Mouse (Mus musculus) heart, embryonic 10.5 days (tissue): ENCODE data around the gene Prl7d1. TPM values are rescaled to one million over a fixed set of nuclear protein-coding genes. Genes with fewer than 3 reads are reported as not detected.
"Not testable (repeated sequence)": the region's sequence is repeated elsewhere in the genome, so short reads cannot be mapped to it uniquely, and the experiment has no call there.

ENCODE experiments used
- DNase-seq: peaks from one replicate; pipeline ENCODE4 v3.0.0-alpha.2; 2017; ENCODE audit warnings: low spot score
- H3K27ac ChIP-seq: fragments of 300-500 bp; sonication (generic); 2 replicates; pipeline ENCODE4 v1.5.1; 2016; ENCODE audit warnings: mild to moderate bottlenecking
- H3K27me3 ChIP-seq: fragments of 300-500 bp; sonication (generic); 2 replicates; pipeline ENCODE4 v1.6.1; 2016; ENCODE audit warnings: mild to moderate bottlenecking; ENCODE audit not compliant: poor library complexity, insufficient read depth, severe bottlenecking
- H3K36me3 ChIP-seq: fragments of 300-500 bp; sonication (generic); 2 replicates; pipeline ENCODE4 v1.6.1; 2016; ENCODE audit warnings: mild to moderate bottlenecking, moderate library complexity
- H3K4me1 ChIP-seq: fragments of 300-500 bp; sonication (generic); 2 replicates; pipeline ENCODE4 v1.6.1; 2016; ENCODE audit warnings: mild to moderate bottlenecking
- H3K4me3 ChIP-seq: fragments of 300-500 bp; sonication (generic); 2 replicates; pipeline ENCODE4 v1.5.1; 2016; ENCODE audit warnings: mild to moderate bottlenecking, moderate library complexity
- H3K9me3 ChIP-seq: fragments of 300-500 bp; sonication (generic); 2 replicates; pipeline ENCODE4 v1.6.1; 2016; ENCODE audit warnings: mild to moderate bottlenecking, moderate library complexity
- WGBS: fragments of 180-500 bp; shearing (Covaris S2); methylation state at CpG from one replicate; pipeline ENCODE4 v1.1.7; 2016; 5-methylcytosine and 5-hydroxymethylcytosine counted together
- polyA plus RNA-seq: library from polyadenylated mRNA; unstranded; fragments of >200 nt; fragmentation: Nextera tagmentation; extraction: Ambion mirVana; gene quantifications from 2 replicates; pipeline ENCODE4 v1.2.1, GENCODE M21; 2016

The Prl7d1 gene
- not detected in 2 replicates for polyA plus RNA-seq

DNA sequence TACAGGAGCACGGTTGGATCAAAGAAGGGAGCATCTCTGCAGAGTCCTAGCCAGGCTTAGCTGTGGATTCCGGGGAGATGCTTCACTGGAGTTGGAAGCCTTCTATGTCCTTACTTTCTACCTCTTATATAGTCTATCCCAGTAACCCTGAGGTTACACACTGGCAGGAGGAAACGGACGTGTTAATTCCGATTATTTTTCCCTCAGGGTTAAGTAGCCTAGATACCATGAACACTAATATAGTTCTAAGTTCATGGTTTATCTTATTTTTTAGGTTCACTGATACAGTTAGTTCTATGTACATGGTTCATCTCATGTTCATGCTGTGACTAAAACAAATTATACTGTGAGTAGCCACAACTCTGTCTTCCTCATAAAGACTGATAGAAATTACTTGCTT, at the start of gene Prl7d1:
Gene Prl7d1 (minus strand): TSS at position 101 of the 400 bp plus-strand sequence.
- DNase-seq: no peak
- H3K27ac ChIP-seq: no peak within 1 kb of the TSS
- no peaks in the 10 kb centered on the region for H3K4me1 ChIP-seq
- no peaks in the 10 kb centered on the region for H3K9me3 ChIP-seq
- H3K36me3 ChIP-seq: no peaks in the 10 kb centered on the region
- WGBS: 79% methylated on average over 5 of the region's 5 CpGs
- H3K4me3 ChIP-seq: no peak within 1 kb of the TSS
- no peaks in the 10 kb centered on the region for H3K27me3 ChIP-seq

DNA sequence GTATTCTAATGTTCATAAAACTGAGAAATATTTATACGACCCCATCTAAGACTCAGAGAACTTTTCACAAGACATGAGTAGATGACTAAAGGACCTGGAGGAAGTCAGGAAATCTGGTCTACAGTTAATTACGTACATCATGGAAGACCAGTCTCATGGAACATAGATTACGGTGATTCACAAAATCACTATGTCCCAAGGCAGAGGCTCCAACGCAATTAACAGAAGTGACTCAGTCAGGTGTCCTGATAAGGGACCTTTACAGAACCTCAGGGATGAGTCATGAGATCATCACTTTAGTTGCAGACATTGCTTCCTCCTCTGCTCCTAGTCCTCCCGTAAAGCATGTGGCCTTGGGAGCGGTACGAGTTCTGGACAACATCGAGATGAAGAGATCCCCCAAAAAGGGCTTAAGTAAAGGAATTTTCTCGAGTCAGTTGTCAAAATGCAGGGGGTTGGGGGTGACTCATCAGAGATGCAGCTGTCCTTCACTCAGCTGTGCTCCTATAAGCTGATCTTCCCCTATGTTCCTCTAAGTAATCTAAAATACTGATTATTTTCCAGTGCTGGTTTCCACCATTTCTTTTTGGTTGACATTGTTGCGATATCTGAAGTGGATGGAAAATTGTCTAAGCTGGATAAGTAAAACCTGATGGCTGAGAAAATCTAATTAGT, 18.1 kb upstream of the Prl7d1 start:
- no peak overlapping the region for H3K27ac ChIP-seq
- no peaks in the 10 kb centered on the region for H3K4me1 ChIP-seq
- WGBS: 81% methylated on average over 10 of the region's 10 CpGs
- no peak overlapping the region for H3K4me3 ChIP-seq
- no peaks in the 10 kb centered on the region for H3K36me3 ChIP-seq
- no peak for DNase-seq
- H3K9me3 ChIP-seq: no peaks in the 10 kb centered on the region
- H3K27me3 ChIP-seq: no peaks in the 10 kb centered on the region

DNA sequence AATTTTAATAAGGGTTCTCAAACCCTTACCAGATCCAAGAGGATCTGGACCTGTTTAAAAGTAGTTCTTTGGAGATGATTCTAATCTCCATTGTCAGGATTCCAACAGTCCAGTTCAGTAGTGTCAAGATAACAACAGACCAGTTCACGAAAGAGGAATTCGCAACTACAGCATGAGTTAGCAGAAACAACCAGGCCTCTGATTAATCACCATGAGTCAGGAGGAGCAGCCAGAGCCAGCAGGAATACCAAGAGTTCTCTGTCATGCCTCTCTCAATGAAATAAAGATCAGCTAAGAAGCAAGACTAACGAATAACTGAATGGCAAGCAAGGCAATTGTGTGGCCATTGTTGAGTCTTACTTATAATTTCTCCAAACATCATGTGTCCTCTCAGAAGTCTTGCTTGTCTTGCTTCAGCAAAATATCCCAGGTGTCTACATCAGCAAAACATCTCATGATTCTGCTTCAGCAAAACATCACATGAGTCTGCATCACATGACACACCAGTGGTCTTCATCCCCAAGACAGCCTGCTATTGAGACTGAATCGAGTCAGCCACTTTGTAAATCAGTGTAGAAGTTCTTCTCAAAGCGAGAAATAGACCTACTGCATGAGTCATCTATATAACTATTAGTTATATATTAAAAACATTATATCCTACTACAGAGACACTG, 13.9 kb upstream of the Prl7d1 start:
- not testable (repeated sequence) for H3K27me3 ChIP-seq, H3K4me3 ChIP-seq, H3K36me3 ChIP-seq, H3K4me1 ChIP-seq, H3K27ac ChIP-seq, H3K9me3 ChIP-seq, DNase-seq
- 72% methylated on average over 5 of the region's 5 CpGs for WGBS

GRCm38 (mm10) chr13:27725057-27725456, 8.5 kb upstream of the Prl7d1 start:
- not testable (repeated sequence) for H3K36me3 ChIP-seq, DNase-seq, H3K27me3 ChIP-seq, H3K4me3 ChIP-seq, H3K9me3 ChIP-seq, H3K27ac ChIP-seq, H3K4me1 ChIP-seq
- 73% methylated on average over 3 of the region's 3 CpGs for WGBS

DNA sequence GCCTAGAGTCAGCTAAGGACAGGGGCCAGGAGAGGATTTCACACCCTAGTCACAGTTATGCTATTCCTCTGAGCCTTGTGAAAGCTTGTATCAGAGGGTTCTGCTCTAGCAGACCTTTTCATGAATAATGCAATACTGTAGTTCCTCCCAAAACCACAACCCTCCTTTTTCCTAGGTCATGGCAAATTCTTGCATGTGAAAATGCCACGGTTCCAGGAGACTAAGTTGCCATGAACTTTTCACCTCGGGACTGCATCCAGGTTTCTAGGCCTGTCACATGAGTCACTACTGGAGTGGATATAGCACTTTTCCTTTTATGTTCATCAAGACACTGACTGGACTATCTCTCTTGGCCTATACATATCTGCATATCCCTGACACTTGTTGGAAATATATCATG, 10.0 kb downstream of the Prl7d1 start:
- Histone ChIP-seq H3K4me1 (no peaks in the 10 kb centered on the region), H3K9me3 (no peaks in the 10 kb centered on the region), H3K27me3 (no peaks in the 10 kb centered on the region), H3K4me3 (no peak overlapping the region), H3K36me3 (no peaks in the 10 kb centered on the region), H3K27ac (no peak overlapping the region)
- 71% methylated on average over 2 of the region's 2 CpGs for WGBS
- no peak for DNase-seq

- H3K36me3 ChIP-seq: no peaks in the 10 kb centered on the region
- no peak within 1 kb of the TSS for H3K27ac ChIP-seq
- no peaks in the 10 kb centered on the region for H3K9me3 ChIP-seq
- DNase-seq: no peak
- no peak within 1 kb of the TSS for H3K4me3 ChIP-seq
- 75% methylated on average over 4 of the region's 4 CpGs for whole genome bisulfite sequencing
- H3K4me1 ChIP-seq: no peaks in the 10 kb centered on the region
- H3K27me3 ChIP-seq: no peaks in the 10 kb centered on the region
Observed at GRCm38 (mm10) chr13:27667936-27668335, 48.6 kb downstream of the Prl7d1 start, which contains the start of gene Prl7a2. Gene Prl7a2, minus strand, starts transcription at chr13:27668036.

DNA sequence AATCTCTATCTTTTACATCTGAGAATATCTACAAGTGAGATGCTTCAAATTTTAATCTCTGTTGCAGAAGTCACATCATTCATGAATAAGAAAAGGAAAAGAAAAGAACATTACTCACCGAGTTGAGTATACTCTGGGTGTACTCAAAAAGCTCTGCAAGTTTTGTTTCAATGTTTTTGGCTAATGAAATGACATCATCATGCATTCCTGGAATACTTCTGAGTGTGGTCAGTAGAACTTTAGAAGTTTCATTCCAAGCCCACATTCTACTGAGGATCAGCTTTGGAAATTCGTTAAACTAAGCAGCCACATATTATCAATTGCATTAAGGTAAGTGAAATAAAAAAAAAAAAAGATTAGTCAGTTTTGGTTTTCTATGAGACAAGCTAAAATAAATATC, 55.8 kb downstream of the Prl7d1 start:
- H3K4me1 ChIP-seq: no peaks in the 10 kb centered on the region
- WGBS: 73% methylated on average over 2 of the region's 2 CpGs
- H3K27ac ChIP-seq: no peak overlapping the region
- H3K4me3 ChIP-seq: no peak overlapping the region
- no peaks in the 10 kb centered on the region for H3K27me3 ChIP-seq
- H3K9me3 ChIP-seq: no peaks in the 10 kb centered on the region
- no peaks in the 10 kb centered on the region for H3K36me3 ChIP-seq
- no peak for DNase-seq

Other genes starting within 250 kb of the Prl7d1 start
- not detected in 2 replicates for gene Prl8a8, start 203.5 kb downstream of the Prl7d1 start, polyA plus RNA-seq
- not detected in 2 replicates for gene Prl8a9, start 152.1 kb downstream of the Prl7d1 start, polyA plus RNA-seq
- gene Prl8a1, start 134.6 kb downstream of the Prl7d1 start, polyA plus RNA-seq: not detected in 2 replicates
- gene Prl7b1, start 106.2 kb downstream of the Prl7d1 start, polyA plus RNA-seq: not detected in 2 replicates
- not detected in 2 replicates for gene Prl7a1, start 74.2 kb downstream of the Prl7d1 start, polyA plus RNA-seq
- not detected in 2 replicates for gene Prl7a2, start 48.7 kb downstream of the Prl7d1 start, polyA plus RNA-seq
- gene Prl7c1, start 64.1 kb upstream of the Prl7d1 start, polyA plus RNA-seq: not detected in 2 replicates
- 0.15 TPM in 1 of 2 replicates, not detected in the other for gene Prl2a1, start 84.9 kb upstream of the Prl7d1 start, polyA plus RNA-seq
- gene Prl2c1, start 132.6 kb upstream of the Prl7d1 start, polyA plus RNA-seq: not detected in 2 replicates